Mouse (Mus musculus): ENCODE results near the gene Trmt2a.

- TF ChIP-seq CTCF (conservative IDR thresholded peaks at IDR 0.05 in 1 of 2, IDR thresholded peaks at IDR 0.05 in 1 of 2; ENCODE audit: low read depth in 2 of 2, low read length in 2 of 2) (no peak), POLR2A (IDR thresholded peaks at IDR 0.05; ENCODE audit: low read depth, low read length) (peak; percentile 27; the same call in 1 of the 2 replicates), E2F4 (IDR thresholded peaks at IDR 0.05; ENCODE audit: insufficient replicate concordance, low read depth, low read length) (no peak), EP300 (IDR thresholded peaks at IDR 0.05; ENCODE audit: low read length) (no peak), UBTF (IDR thresholded peaks at IDR 0.05; ENCODE audit: low read depth, low read length) (no peak), NRF1 (IDR thresholded peaks at IDR 0.05; ENCODE audit: low read depth, low read length) (no peak), MYC (IDR thresholded peaks at IDR 0.05; ENCODE audit: low read depth, low read length) (peak; percentile 83)
These were observed 987 bp downstream of the Trmt2a start for GRCm38 (mm10) chr16:18249364-18249967.

Measured in CH12.LX (cell line).